Mouse (Mus musculus) ES-Bruce4 (cell line): ENCODE results near the gene Grb10. TPM values are rescaled to one million over a fixed set of nuclear protein-coding genes. Genes with fewer than 3 reads are reported as not detected.

Experiments
- H3K27ac ChIP-seq: 2 replicates; pipeline ENCODE4 v1.5.1; 2012; ENCODE audit warnings: low read length, inconsistent platforms; ENCODE audit not compliant: insufficient read depth
- H3K27me3 ChIP-seq: 2 replicates; pipeline ENCODE4 v1.6.1; 2012; ENCODE audit warnings: mild to moderate bottlenecking, low read length, inconsistent platforms; ENCODE audit not compliant: control insufficient read depth, poor library complexity, insufficient read depth, severe bottlenecking
- H3K36me3 ChIP-seq: 2 replicates; pipeline ENCODE4 v1.6.1; 2012; ENCODE audit warnings: inconsistent platforms, mild to moderate bottlenecking, low read length, moderate library complexity; ENCODE audit not compliant: control insufficient read depth, poor library complexity, insufficient read depth, severe bottlenecking
- H3K4me1 ChIP-seq: one replicate; pipeline ENCODE4 v1.8.1; 2011; ENCODE audit warnings: low read length; ENCODE audit not compliant: control insufficient read depth, insufficient read depth
- H3K4me3 ChIP-seq: 2 replicates; pipeline ENCODE4 v1.5.1; 2011; ENCODE audit warnings: low read depth, mild to moderate bottlenecking, low read length
- H3K9ac ChIP-seq: 2 replicates; pipeline ENCODE4 v1.6.1; 2012; ENCODE audit warnings: low read depth, mild to moderate bottlenecking, inconsistent platforms; ENCODE audit not compliant: poor library complexity, severe bottlenecking
- H3K9me3 ChIP-seq: replicated peaks from 2 replicates; pipeline ENCODE4 v1.6.1; 2012; ENCODE audit warnings: mild to moderate bottlenecking, low read length, inconsistent platforms; ENCODE audit not compliant: control insufficient read depth, poor library complexity, insufficient read depth, severe bottlenecking
- CTCF ChIP-seq: IDR thresholded peaks from one replicate; pipeline ENCODE4 v1.8.1; 2011; ENCODE audit warnings: low read depth, low read length
- EP300 ChIP-seq: IDR thresholded peaks from 2 replicates; pipeline ENCODE4 v1.6.1; 2011; ENCODE audit warnings: low read depth, low read length; ENCODE audit not compliant: insufficient read depth
- POLR2A ChIP-seq: IDR thresholded peaks from one replicate; pipeline ENCODE4 v1.8.1; 2011; ENCODE audit warnings: low read length; ENCODE audit not compliant: insufficient read depth
- polyA plus RNA-seq: library from polyadenylated mRNA; stranded (reverse); fragments of >200 nt; gene quantifications from 2 replicates; pipeline ENCODE4 v1.2.4, GENCODE M21; 2011; ENCODE audit warnings: low read depth; ENCODE audit not compliant: missing spikeins, insufficient read depth, insufficient read length

The Grb10 gene
- polyA plus RNA-seq: 160 and 162 TPM in 2 replicates

DNA sequence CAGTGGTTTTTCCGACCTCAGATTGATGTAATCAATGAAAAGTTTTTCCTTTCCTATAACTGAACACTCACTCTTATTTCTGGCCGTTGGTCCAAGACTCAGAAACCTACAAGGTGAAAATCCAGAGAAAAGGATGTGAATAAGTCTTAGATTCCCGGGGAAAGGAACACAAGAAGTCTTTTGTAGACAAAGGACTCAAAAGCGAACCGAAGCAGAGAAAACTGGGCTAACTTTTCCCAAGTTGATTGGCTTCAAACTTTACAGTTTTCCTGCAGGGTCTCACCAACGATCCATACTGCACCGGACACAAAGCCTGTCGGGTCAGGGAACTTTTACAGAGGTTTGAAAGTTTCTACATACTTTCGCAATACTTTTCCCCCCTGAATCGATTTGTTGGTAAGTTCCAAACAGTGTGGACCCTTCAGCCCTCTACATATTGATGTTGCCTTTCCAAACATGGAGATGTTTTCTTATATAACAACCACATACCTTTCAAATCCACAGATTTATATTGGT is at the start of gene Grb10:
Gene Grb10, minus strand, starts transcription at position 214 of the 516 bp plus-strand sequence.
- H3K4me1 ChIP-seq: no peaks in the 10 kb centered on the region
- no peak within 1 kb of the TSS for H3K27ac ChIP-seq
- TF ChIP-seq POLR2A: no peak
- no peak for TF ChIP-seq EP300
- no peak for TF ChIP-seq CTCF
- H3K36me3 ChIP-seq: no peaks in the 10 kb centered on the region
- peak within 1 kb of the TSS; percentile 93 for H3K9ac ChIP-seq
- peaks cover 34% of the 10 kb centered on the region for H3K27me3 ChIP-seq
- no peaks in the 10 kb centered on the region for H3K9me3 ChIP-seq
- peak within 1 kb of the TSS; percentile 56 for H3K4me3 ChIP-seq

- H3K27me3 ChIP-seq: no peaks in the 10 kb centered on the region
- no peak for TF ChIP-seq EP300
- TF ChIP-seq POLR2A: no peak
- H3K4me1 ChIP-seq: no peaks in the 10 kb centered on the region
- H3K36me3 ChIP-seq: no peaks in the 10 kb centered on the region
- no peak overlapping the region for H3K9ac ChIP-seq
- no peak overlapping the region for H3K4me3 ChIP-seq
- H3K9me3 ChIP-seq: no peaks in the 10 kb centered on the region; the same call in 1 of the 2 replicates
- H3K27ac ChIP-seq: no peak overlapping the region
Observed at GRCm38 (mm10) chr11:12081638-12082037, 43.2 kb upstream of the Grb10 start.

DNA sequence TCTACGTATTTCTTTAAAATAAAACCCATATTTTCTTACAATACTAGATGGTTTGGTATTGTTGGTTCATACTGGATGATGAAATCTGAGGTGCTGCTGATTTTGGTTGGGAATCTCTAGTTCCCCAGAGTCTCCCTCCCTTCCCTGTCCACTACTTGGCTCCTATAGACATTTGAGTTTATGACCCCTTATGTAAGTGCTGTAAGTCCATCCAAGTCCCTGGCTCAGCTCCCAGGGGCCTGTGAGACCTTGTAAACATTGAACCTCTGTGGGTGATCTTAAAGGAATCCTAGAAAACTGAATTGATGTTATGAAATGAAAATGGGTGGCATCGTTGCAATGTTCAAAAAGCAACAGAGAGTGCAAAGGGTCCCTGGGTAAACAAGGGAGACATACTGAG is 40.7 kb upstream of the Grb10 start:
- Histone ChIP-seq H3K27me3 (no peaks in the 10 kb centered on the region), H3K4me1 (no peaks in the 10 kb centered on the region), H3K36me3 (no peaks in the 10 kb centered on the region), H3K27ac (no peak overlapping the region), H3K9me3 (no peaks in the 10 kb centered on the region; the same call in 1 of the 2 replicates), H3K9ac (no peak overlapping the region), H3K4me3 (no peak overlapping the region)
- TF ChIP-seq CTCF (no peak), POLR2A (no peak), EP300 (no peak)

GRCm38 (mm10) chr11:12075449-12075848 is 37.0 kb upstream of the Grb10 start:
- Histone ChIP-seq H3K27ac (no peak overlapping the region), H3K9me3 (no peaks in the 10 kb centered on the region)

GRCm38 (mm10) chr11:12073394-12074226 is 35.1 kb upstream of the Grb10 start:
- Histone ChIP-seq H3K27ac (no peak overlapping the region), H3K4me3 (no peak overlapping the region), H3K9ac (no peak overlapping the region), H3K36me3 (no peaks in the 10 kb centered on the region), H3K4me1 (no peaks in the 10 kb centered on the region), H3K27me3 (no peaks in the 10 kb centered on the region), H3K9me3 (no peaks in the 10 kb centered on the region)
- TF ChIP-seq POLR2A: no peak
- no peak for TF ChIP-seq EP300
- no peak for TF ChIP-seq CTCF

More at GRCm38 (mm10) chr11:12075449-12075848, 37.0 kb upstream of the Grb10 start:
- TF ChIP-seq POLR2A: no peak
- no peak for TF ChIP-seq CTCF
- no peak for TF ChIP-seq EP300
- H3K4me1 ChIP-seq: no peaks in the 10 kb centered on the region
- H3K27me3 ChIP-seq: no peaks in the 10 kb centered on the region
- no peaks in the 10 kb centered on the region for H3K36me3 ChIP-seq
- H3K4me3 ChIP-seq: no peak overlapping the region
- no peak overlapping the region for H3K9ac ChIP-seq

DNA sequence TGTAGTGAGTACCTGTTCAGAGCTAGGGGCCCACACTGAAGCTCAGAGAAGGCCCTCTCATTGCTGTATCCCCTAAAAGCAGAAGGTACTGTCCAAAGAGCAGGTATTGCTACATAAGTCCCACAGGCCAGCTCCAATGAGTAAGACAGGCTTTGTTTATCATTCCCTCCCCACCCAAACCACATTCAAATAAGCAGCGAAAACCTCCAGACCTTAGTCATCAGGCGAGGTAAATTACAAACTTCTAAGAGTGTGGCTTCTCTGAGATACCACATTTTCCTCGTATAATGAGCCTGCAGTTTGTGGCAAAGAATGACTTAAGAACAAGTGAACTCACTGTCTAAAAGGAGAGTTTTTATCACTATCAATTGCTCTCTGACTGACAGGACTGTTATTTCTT is 33.8 kb upstream of the Grb10 start:
- Histone ChIP-seq H3K36me3 (no peaks in the 10 kb centered on the region), H3K4me1 (no peaks in the 10 kb centered on the region), H3K9me3 (no peaks in the 10 kb centered on the region), H3K27ac (no peak overlapping the region), H3K4me3 (no peak overlapping the region), H3K9ac (no peak overlapping the region), H3K27me3 (no peaks in the 10 kb centered on the region)
- TF ChIP-seq CTCF (no peak), EP300 (no peak), POLR2A (no peak)
